In genomic region chr6:134983529-134984370, GRCm38 (mm10) we compare ENCODE assay signal across 8 mouse cellular contexts. TPM values are rescaled to one million over a fixed set of nuclear protein-coding genes. Genes with fewer than 3 reads are reported as not detected.
DNase-seq lines count a peak whose midpoint lies in the region; ATAC-seq lines count a peak whose summit lies in the region.

No protein-coding gene starts in this region.

- peak; percentile 94 for ATAC-seq in intestine, embryonic 15.5 days

- H3K9ac ChIP-seq in intestine, embryonic 15.5 days: peak overlapping the region; percentile 57

- peaks cover 7% of the 10 kb centered on the region for H3K4me1 ChIP-seq in intestine, embryonic 15.5 days (replicated peaks)

- 3% methylated on average over 62 of the region's 62 CpGs for WGBS in intestine, embryonic 15.5 days

- H3K27me3 ChIP-seq in intestine, embryonic 15.5 days (replicated peaks): no peaks in the 10 kb centered on the region

- H3K36me3 ChIP-seq in intestine, embryonic 15.5 days: no peaks in the 10 kb centered on the region

- H3K9me3 ChIP-seq in intestine, embryonic 15.5 days: no peaks in the 10 kb centered on the region

- DNase-seq in adrenal gland, adult 2 months: peak; percentile 94
- DNase-seq in embryo, embryonic 11.5 days (ENCODE audit: low read depth, low spot score): peak; percentile 85
- DNase-seq in gastrocnemius, postnatal 36 days: peak; percentile 85 to 90
- DNase-seq in left cerebral cortex, postnatal 25 days (ENCODE audit: low spot score in 2 of 2): peak; percentile 91
- DNase-seq in mesoderm, embryonic 11.5 days (ENCODE audit: low read depth, low spot score): peak; percentile 94
- peak; percentile 91 for DNase-seq in right cerebral cortex, postnatal 25 days
- DNase-seq in urinary bladder, postnatal 36 days (ENCODE audit: low spot score in 2 of 2): peak; percentile 77 to 89

- intact Hi-C loops in gastrocnemius, postnatal 36 days (cut with DNase I): no loop called here
- intact Hi-C loops in left cerebral cortex, postnatal 25 days (cut with DNase I): loop anchor here (5.0 kb wide), 1 partner anchor 61 kb away; the partner anchor contains the start of gene Cdkn1b

- H3K27ac ChIP-seq in intestine, embryonic 15.5 days: no peak overlapping the region

- peak overlapping the region; percentile 94 for H3K4me2 ChIP-seq in intestine, embryonic 15.5 days (replicated peaks)

- H3K4me3 ChIP-seq in intestine, embryonic 15.5 days (replicated peaks): peak overlapping the region; percentile 57

RNA-seq across cellular contexts. Expression of gene Apold1, which starts 2.2 kb away (rescaled TPM):
- 1 to 10 TPM; 3.9 to 4.7 TPM for total RNA-seq in adrenal gland, adult 2 months (2021)
- polyA plus RNA-seq in adrenal gland, adult 2 months (2012; rRNA removed): 2.0 TPM in 2 replicates
- 1 to 10 TPM; 1.1 to 4.9 TPM for total RNA-seq in gastrocnemius, postnatal 36 days (2021)
- 3.5 and 3.6 TPM in 2 replicates for polyA plus RNA-seq in intestine, embryonic 15.5 days (2015; fragmentation: Nextera tagmentation; extraction: Ambion mirVana)
- total RNA-seq in left cerebral cortex, postnatal 25 days (2021): 1 to 10 TPM; 4.1 to 4.5 TPM

RNA-seq across cellular contexts. Expression of gene Ddx47, which starts 27.7 kb away (rescaled TPM):
- total RNA-seq in adrenal gland, adult 2 months (2021): 10 to 100 TPM; 57.9 to 61.4 TPM
- polyA plus RNA-seq in adrenal gland, adult 2 months (2012; rRNA removed): 21.7 and 23.0 TPM in 2 replicates
- total RNA-seq in gastrocnemius, postnatal 36 days (2021): 10 to 100 TPM; 23.7 to 28.2 TPM
- 97.4 and 99.7 TPM in 2 replicates for polyA plus RNA-seq in intestine, embryonic 15.5 days (2015; fragmentation: Nextera tagmentation; extraction: Ambion mirVana)
- 10 to 100 TPM; 57.1 to 58.3 TPM for total RNA-seq in left cerebral cortex, postnatal 25 days (2021)
